In genomic region chr5:88527657-88528056, GRCm38 (mm10) we compare ENCODE assay signal across 1 mouse cellular context.
TF ChIP-seq lines count a peak whose summit lies in the region.

Gene Jchain, minus strand, starts transcription at chr5:88527891.

TF ChIP-seq in CH12.LX, 34 proteins besides CTCF, POLR2A, EP300 and RAD21 (continued from another document):
- peak; percentile 50 for TF ChIP-seq BHLHE40 (IDR thresholded peaks at IDR 0.05; ENCODE audit: low read depth, low read length)
- no peak for TF ChIP-seq UBTF (IDR thresholded peaks at IDR 0.05; ENCODE audit: low read depth, low read length)
- no peak for TF ChIP-seq MAFK (IDR thresholded peaks at IDR 0.05; ENCODE audit: insufficient replicate concordance, low read length)
- no peak for TF ChIP-seq USF1 (IDR thresholded peaks at IDR 0.05; ENCODE audit: low read depth, low read length)
- TF ChIP-seq SIN3A (IDR thresholded peaks at IDR 0.05; ENCODE audit: low read length) = peak; percentile 25; the same call in 1 of the 2 replicates
- TF ChIP-seq ZNF384 (IDR thresholded peaks at IDR 0.05; ENCODE audit: low read depth, low read length) = no peak
- TF ChIP-seq SMC3 (IDR thresholded peaks at IDR 0.05; ENCODE audit: low read depth, low read length) = no peak
- TF ChIP-seq MXI1 (IDR thresholded peaks at IDR 0.05; ENCODE audit: low read depth, low read length) = peak; percentile 48; the same call in 1 of the 2 replicates
- no peak for TF ChIP-seq NELFE (IDR thresholded peaks at IDR 0.05; ENCODE audit: low read depth, low read length)
- TF ChIP-seq TCF12 (IDR thresholded peaks at IDR 0.05; ENCODE audit: low read depth, low read length) = peak; percentile 61; the same call in 1 of the 2 replicates
- TF ChIP-seq ZC3H11A (IDR thresholded peaks at IDR 0.05; ENCODE audit: low read depth, low read length) = no peak
- TF ChIP-seq IRF4 (IDR thresholded peaks at IDR 0.05; ENCODE audit: low read depth, low read length) = peak; percentile 31; the same call in 1 of the 2 replicates
- no peak for TF ChIP-seq CHD2 (IDR thresholded peaks at IDR 0.05; ENCODE audit: low read length)
- TF ChIP-seq PAX5 (IDR thresholded peaks at IDR 0.05; ENCODE audit: low read length) = no peak
- peak; percentile 94 for TF ChIP-seq MAX (IDR thresholded peaks at IDR 0.05; ENCODE audit: low read length)
- TF ChIP-seq JUN (IDR thresholded peaks at IDR 0.05; ENCODE audit: insufficient read depth, low read depth, low read length) = no peak
- TF ChIP-seq MEF2A (IDR thresholded peaks at IDR 0.05; ENCODE audit: borderline replicate concordance, low read depth, low read length) = peak; percentile 84
- no peak for TF ChIP-seq ZKSCAN1 (IDR thresholded peaks at IDR 0.05; ENCODE audit: borderline replicate concordance, low read depth, low read length)
- no peak for TF ChIP-seq MAZ (IDR thresholded peaks at IDR 0.05; ENCODE audit: low read depth, low read length)
- 0 out of 2 replicates have a peak, but pooled peaks have one; percentile 39 for TF ChIP-seq ZMIZ1 (IDR thresholded peaks at IDR 0.05; ENCODE audit: low read depth, low read length)
- peak; percentile 48; the same call in 1 of the 2 replicates for TF ChIP-seq JUND (conservative IDR thresholded peaks at IDR 0.05; ENCODE audit: low read depth, low read length)
TF ChIP-seq in CH12.LX: peak in this region for 13.
